28 mouse cellular contexts compared by ENCODE assay signal in genomic region chrX:38794373-38794772, GRCm38 (mm10). TPM values are rescaled to one million over a fixed set of nuclear protein-coding genes. Genes with fewer than 3 reads are reported as not detected.
A peak's percentile ranks its signal among the peaks of the same experiment; 100 is the strongest.
DNase-seq lines count a peak whose midpoint lies in the region; ATAC-seq and TF ChIP-seq lines count a peak whose summit lies in the region.
"Had no signal": no experiment of that assay in that cellular context is flagged by ENCODE, and none has a peak within 500 bp of the region (broad histone marks: within the 10 kb centered on the region; RNA-seq: fewer than 3 reads in every experiment).

No protein-coding gene starts in this region.

- DNase-seq in forebrain, embryonic 14.5 days (ENCODE audit: low spot score) = peak; percentile 66
- DNase-seq in forebrain, embryonic 11.5 days (ENCODE audit: low spot score) = no peak
- peak; percentile 50 for DNase-seq in forebrain, postnatal 0 days
- DNase-seq in right cerebral cortex, postnatal 10 days (ENCODE audit: low spot score in 2 of 2) = peak; percentile 29 to 37
- DNase-seq in right cerebral cortex, postnatal 4 days = no peak
- DNase-seq in hindbrain, embryonic 10.5 days (ENCODE audit: low spot score) = no peak
- no peak for DNase-seq in testis, postnatal 10 days (ENCODE audit: low spot score)
- DNase-seq: adrenal gland, adult 8-10 months; adrenal gland, postnatal 25 days; cerebellum, adult 11-12 months; cerebellum, adult 8-10 months; cerebellum, postnatal 10 days; gastrocnemius, adult 2 months; gastrocnemius, postnatal 14 days; heart, adult 11 months; kidney, adult 11 months had no signal

- WGBS in forebrain, embryonic 14.5 days = 83% methylated on average over 3 of the region's 3 CpGs
- WGBS in forebrain, embryonic 11.5 days = 64% methylated on average over 3 of the region's 3 CpGs
- 65% methylated on average over 3 of the region's 3 CpGs for WGBS in forebrain, postnatal 0 days
- WGBS in forebrain, embryonic 13.5 days = 77% methylated on average over 3 of the region's 3 CpGs
- 76% methylated on average over 3 of the region's 3 CpGs for WGBS in hindbrain, embryonic 10.5 days

- H3K4me3 ChIP-seq in forebrain, embryonic 14.5 days (ENCODE audit: low read depth, low read length) = no peak overlapping the region
- no peak overlapping the region for H3K4me3 ChIP-seq in forebrain, embryonic 11.5 days (ENCODE audit: low read depth, low read length)
- no peak overlapping the region for H3K4me3 ChIP-seq in forebrain, postnatal 0 days (ENCODE audit: low read depth, low read length)
- no peak overlapping the region for H3K4me3 ChIP-seq in forebrain, embryonic 13.5 days
- no peak overlapping the region for H3K4me3 ChIP-seq in hindbrain, embryonic 10.5 days
- H3K4me3 ChIP-seq: gastrocnemius, adult 2 months; hindbrain, embryonic 13.5 days; intestine, embryonic 15.5 days had no signal

- H3K36me3 ChIP-seq in forebrain, embryonic 14.5 days (ENCODE audit: control insufficient read depth, insufficient read depth, low read length) = no peaks in the 10 kb centered on the region
- H3K36me3 ChIP-seq in forebrain, embryonic 11.5 days (ENCODE audit: control insufficient read depth, insufficient read depth, low read length) = no peaks in the 10 kb centered on the region
- no peaks in the 10 kb centered on the region for H3K36me3 ChIP-seq in forebrain, postnatal 0 days (ENCODE audit: insufficient read depth)
- H3K36me3 ChIP-seq in forebrain, embryonic 13.5 days (ENCODE audit: poor library complexity, severe bottlenecking) = no peaks in the 10 kb centered on the region
- H3K36me3 ChIP-seq in hindbrain, embryonic 10.5 days = no peaks in the 10 kb centered on the region
- H3K36me3 ChIP-seq: hindbrain, embryonic 13.5 days; intestine, embryonic 15.5 days had no signal

- no peak overlapping the region for H3K27ac ChIP-seq in forebrain, embryonic 14.5 days (ENCODE audit: low read depth, low read length)
- no peak overlapping the region for H3K27ac ChIP-seq in forebrain, embryonic 11.5 days (ENCODE audit: low read depth, low read length)
- no peak overlapping the region for H3K27ac ChIP-seq in forebrain, postnatal 0 days (ENCODE audit: low read depth, low read length)
- H3K27ac ChIP-seq in forebrain, embryonic 13.5 days = no peak overlapping the region
- H3K27ac ChIP-seq in hindbrain, embryonic 10.5 days = no peak overlapping the region
- H3K27ac ChIP-seq: gastrocnemius, adult 2 months; hindbrain, embryonic 13.5 days; intestine, embryonic 15.5 days had no signal

- H3K4me1 ChIP-seq in forebrain, embryonic 14.5 days (ENCODE audit: control insufficient read depth, insufficient read depth, low read length) = no peaks in the 10 kb centered on the region
- no peaks in the 10 kb centered on the region for H3K4me1 ChIP-seq in forebrain, embryonic 11.5 days (replicated peaks; ENCODE audit: control insufficient read depth, insufficient read depth, low read length)
- no peaks in the 10 kb centered on the region for H3K4me1 ChIP-seq in forebrain, postnatal 0 days (ENCODE audit: insufficient read depth)
- no peaks in the 10 kb centered on the region for H3K4me1 ChIP-seq in forebrain, embryonic 13.5 days
- H3K4me1 ChIP-seq in hindbrain, embryonic 10.5 days (replicated peaks) = no peaks in the 10 kb centered on the region
- H3K4me1 ChIP-seq: hindbrain, embryonic 13.5 days; intestine, embryonic 15.5 days had no signal

- no peak for TF ChIP-seq CTCF in forebrain, postnatal 0 days (IDR thresholded peaks at IDR 0.05; ENCODE audit: low read depth)

- peak; percentile 54; the same call in 1 of the 2 replicates for ATAC-seq in forebrain, embryonic 14.5 days
- ATAC-seq in forebrain, embryonic 11.5 days (replicated peaks; ENCODE audit: low FRiP score) = no peak
- peak; percentile 83 for ATAC-seq in forebrain, postnatal 0 days
- no peak; the same call in 1 of the 2 replicates for ATAC-seq in forebrain, embryonic 13.5 days
- ATAC-seq: activated CD4-positive, CD25-positive, alpha-beta regulatory T cell, adult 4 months; hindbrain, embryonic 16.5 days; intestine, embryonic 15.5 days had no signal

- H3K4me2 ChIP-seq in forebrain, embryonic 14.5 days (ENCODE audit: low read length) = no peak overlapping the region
- H3K4me2 ChIP-seq in forebrain, embryonic 11.5 days (ENCODE audit: low read depth, low read length, severe bottlenecking) = no peak overlapping the region
- H3K4me2 ChIP-seq in forebrain, postnatal 0 days (ENCODE audit: low read depth) = no peak overlapping the region
- no peak overlapping the region for H3K4me2 ChIP-seq in forebrain, embryonic 13.5 days
- H3K4me2 ChIP-seq: heart, embryonic 11.5 days; hindbrain, embryonic 13.5 days; intestine, embryonic 15.5 days had no signal

- no peaks in the 10 kb centered on the region for H3K9me3 ChIP-seq in forebrain, embryonic 14.5 days (replicated peaks; ENCODE audit: control insufficient read depth, low read length)
- H3K9me3 ChIP-seq in forebrain, embryonic 11.5 days (ENCODE audit: control insufficient read depth, low read length) = no peaks in the 10 kb centered on the region
- H3K9me3 ChIP-seq in forebrain, postnatal 0 days (ENCODE audit: low read length) = no peaks in the 10 kb centered on the region
- no peaks in the 10 kb centered on the region for H3K9me3 ChIP-seq in forebrain, embryonic 13.5 days (replicated peaks)
- H3K9me3 ChIP-seq in hindbrain, embryonic 10.5 days = no peaks in the 10 kb centered on the region
- H3K9me3 ChIP-seq: hindbrain, embryonic 13.5 days; intestine, embryonic 15.5 days had no signal

- no peaks in the 10 kb centered on the region for H3K27me3 ChIP-seq in forebrain, embryonic 14.5 days (replicated peaks; ENCODE audit: control insufficient read depth, insufficient read depth, low read length)
- no peaks in the 10 kb centered on the region for H3K27me3 ChIP-seq in forebrain, embryonic 11.5 days (ENCODE audit: control insufficient read depth, insufficient read depth, low read length)
- no peaks in the 10 kb centered on the region for H3K27me3 ChIP-seq in forebrain, postnatal 0 days (ENCODE audit: insufficient read depth, low read length)
- no peaks in the 10 kb centered on the region for H3K27me3 ChIP-seq in forebrain, embryonic 13.5 days
- no peaks in the 10 kb centered on the region for H3K27me3 ChIP-seq in hindbrain, embryonic 10.5 days (ENCODE audit: insufficient read depth, poor library complexity, severe bottlenecking)
- H3K27me3 ChIP-seq: hindbrain, embryonic 13.5 days; intestine, embryonic 15.5 days had no signal

- no peak overlapping the region for H3K9ac ChIP-seq in forebrain, embryonic 14.5 days (ENCODE audit: low read length)
- H3K9ac ChIP-seq in forebrain, embryonic 11.5 days (ENCODE audit: low read length) = no peak overlapping the region
- no peak overlapping the region for H3K9ac ChIP-seq in forebrain, postnatal 0 days
- no peak overlapping the region for H3K9ac ChIP-seq in forebrain, embryonic 13.5 days
- H3K9ac ChIP-seq: hindbrain, embryonic 13.5 days; intestine, embryonic 15.5 days had no signal

RNA-seq across cellular contexts. Expression of gene 6030498E09Rik, which starts 21.9 kb away (rescaled TPM):
- polyA plus RNA-seq in forebrain, embryonic 14.5 days (2014; fragmentation: Nextera tagmentation; extraction: Ambion mirVana) = 0.25 TPM in 1 of 2 replicates, not detected in the other
- not detected in 2 replicates for polyA plus RNA-seq in forebrain, embryonic 11.5 days (2014; fragmentation: Nextera tagmentation; extraction: Ambion mirVana)
- total RNA-seq in forebrain, postnatal 0 days (2014; rRNA removed) = 0.24 TPM in 1 of 2 replicates, not detected in the other
- polyA plus RNA-seq in forebrain, postnatal 0 days (2015; fragmentation: Nextera tagmentation; extraction: Ambion mirVana) = 0.22 TPM in 1 of 2 replicates, not detected in the other
- polyA plus RNA-seq in forebrain, embryonic 13.5 days (2015; fragmentation: Nextera tagmentation; extraction: Ambion mirVana) = not detected in 2 replicates
- not detected in 2 replicates for polyA plus RNA-seq in hindbrain, embryonic 10.5 days (2016; fragmentation: Nextera tagmentation; extraction: Ambion mirVana)
- total RNA-seq: adrenal gland, postnatal 25 days; ES-E14; gastrocnemius, adult 2 months; gastrocnemius, postnatal 14 days; gastrocnemius, postnatal 4 days; heart, adult 8-10 months; heart, postnatal 25 days had no signal
- polyA plus RNA-seq: activated CD4-positive, CD25-positive, alpha-beta regulatory T cell, adult 4 months; embryonic facial prominence, embryonic 11.5 days; embryonic facial prominence, embryonic 14.5 days; hindbrain, embryonic 13.5 days; hindbrain, embryonic 16.5 days had no signal

Comparison
In these comparisons a context has a peak if more than half of its experiments do, and no peak if none do; other contexts are left out.
1. ATAC-seq: peak in forebrain, embryonic 14.5 days (single experiment) and forebrain, postnatal 0 days (single experiment); none in forebrain, embryonic 11.5 days (single experiment) and forebrain, embryonic 13.5 days (single experiment).
2. DNase-seq: peak in forebrain, embryonic 14.5 days (single experiment), forebrain, postnatal 0 days (single experiment) and right cerebral cortex, postnatal 10 days (2 of 2); none in forebrain, embryonic 11.5 days (single experiment), right cerebral cortex, postnatal 4 days (single experiment), hindbrain, embryonic 10.5 days (single experiment) and testis, postnatal 10 days (single experiment).